Mouse (Mus musculus) leukemia stem cell, adult 10-12 weeks (primary cell): ENCODE measurements around the gene Des. TPM values are rescaled to one million over a fixed set of nuclear protein-coding genes. Genes with fewer than 3 reads are reported as not detected.

Experiments
- polyA plus RNA-seq: library from polyadenylated mRNA; stranded (reverse); fragments of >175 nt; gene quantifications from 2 replicates; pipeline ENCODE4 v1.2.3, GENCODE M21; 2012; ENCODE audit warnings: low replicate concordance

The Des gene
- 3.6 and 7.7 TPM in 2 replicates for polyA plus RNA-seq

DNA sequence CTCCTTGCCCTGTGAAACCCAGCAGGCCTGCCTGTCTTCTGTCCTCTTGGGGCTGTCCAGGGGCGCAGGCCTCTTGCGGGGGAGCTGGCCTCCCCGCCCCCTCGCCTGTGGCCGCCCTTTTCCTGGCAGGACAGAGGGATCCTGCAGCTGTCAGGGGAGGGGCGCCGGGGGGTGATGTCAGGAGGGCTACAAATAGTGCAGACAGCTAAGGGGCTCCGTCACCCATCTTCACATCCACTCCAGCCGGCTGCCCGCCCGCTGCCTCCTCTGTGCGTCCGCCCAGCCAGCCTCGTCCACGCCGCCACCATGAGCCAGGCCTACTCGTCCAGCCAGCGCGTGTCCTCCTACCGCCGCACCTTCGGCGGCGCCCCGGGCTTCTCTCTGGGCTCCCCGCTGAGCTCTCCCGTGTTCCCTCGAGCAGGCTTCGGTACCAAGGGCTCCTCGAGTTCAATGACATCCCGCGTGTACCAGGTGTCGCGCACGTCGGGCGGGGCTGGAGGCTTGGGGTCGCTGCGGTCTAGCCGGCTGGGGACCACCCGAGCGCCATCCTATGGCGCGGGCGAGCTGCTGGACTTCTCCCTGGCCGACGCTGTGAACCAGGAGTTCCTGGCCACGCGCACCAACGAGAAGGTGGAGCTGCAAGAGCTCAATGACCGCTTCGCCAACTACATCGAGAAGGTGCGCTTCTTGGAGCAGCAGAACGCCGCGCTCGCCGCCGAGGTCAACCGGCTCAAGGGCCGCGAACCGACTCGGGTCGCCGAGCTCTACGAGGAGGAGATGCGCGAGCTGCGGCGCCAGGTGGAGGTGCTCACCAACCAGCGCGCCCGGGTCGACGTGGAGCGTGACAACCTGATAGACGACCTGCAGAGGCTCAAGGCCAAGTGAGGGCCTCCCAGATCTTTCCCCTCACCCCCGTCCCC lies at the start of gene Des:
Gene Des (plus strand): TSS at position 218 of the 920 bp plus-strand sequence.

DNA sequence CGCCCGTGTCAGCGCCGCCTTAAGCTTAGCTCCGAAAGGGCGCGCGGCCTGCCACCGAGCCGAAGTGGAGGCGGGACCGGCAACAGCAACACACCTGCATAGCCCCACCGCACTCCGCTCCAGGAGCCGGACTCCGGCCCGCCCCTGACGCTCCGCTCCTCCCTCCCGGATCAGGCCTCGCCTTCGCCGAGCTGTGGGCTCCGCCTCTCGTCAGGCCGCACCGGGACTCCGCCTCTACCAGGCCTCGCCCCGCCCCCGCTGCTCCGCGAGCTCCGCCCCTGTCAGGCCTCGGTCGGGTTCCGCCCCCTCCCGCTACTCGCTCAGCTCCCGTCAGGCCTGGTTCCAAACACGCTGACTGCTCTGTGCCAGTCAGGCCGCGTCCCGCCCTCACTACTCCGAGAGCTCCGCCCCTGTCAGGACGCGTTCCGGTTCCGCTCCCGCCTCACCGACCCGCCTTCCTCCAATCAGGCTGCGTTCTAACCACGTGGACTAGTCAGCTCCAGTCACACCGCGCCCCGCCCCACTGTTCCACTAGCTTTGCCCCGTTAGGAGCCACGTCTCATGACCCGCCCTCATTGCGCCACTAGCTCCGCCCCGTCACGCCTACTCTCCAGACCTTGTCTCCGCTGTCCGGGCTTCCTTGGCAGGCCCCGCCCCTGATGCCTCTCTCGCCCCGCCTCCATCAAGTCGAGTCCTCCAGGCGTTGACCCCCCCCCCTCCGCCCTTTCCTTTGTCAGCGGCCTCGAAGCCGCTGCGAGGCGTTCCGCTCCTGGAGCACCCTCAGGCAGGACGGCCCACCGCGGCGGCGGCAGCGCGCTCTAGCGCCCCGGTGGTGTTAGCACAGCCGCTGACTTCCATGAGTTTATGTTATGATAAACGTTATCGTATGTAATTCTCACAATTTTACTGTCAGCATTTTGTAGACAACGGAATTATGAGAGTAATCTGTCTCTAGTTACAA lies 42.6 kb upstream of the Des start, which contains the start of gene Dnpep:
Gene Dnpep (minus strand): TSS at position 750 of the 961 bp plus-strand sequence.

DNA sequence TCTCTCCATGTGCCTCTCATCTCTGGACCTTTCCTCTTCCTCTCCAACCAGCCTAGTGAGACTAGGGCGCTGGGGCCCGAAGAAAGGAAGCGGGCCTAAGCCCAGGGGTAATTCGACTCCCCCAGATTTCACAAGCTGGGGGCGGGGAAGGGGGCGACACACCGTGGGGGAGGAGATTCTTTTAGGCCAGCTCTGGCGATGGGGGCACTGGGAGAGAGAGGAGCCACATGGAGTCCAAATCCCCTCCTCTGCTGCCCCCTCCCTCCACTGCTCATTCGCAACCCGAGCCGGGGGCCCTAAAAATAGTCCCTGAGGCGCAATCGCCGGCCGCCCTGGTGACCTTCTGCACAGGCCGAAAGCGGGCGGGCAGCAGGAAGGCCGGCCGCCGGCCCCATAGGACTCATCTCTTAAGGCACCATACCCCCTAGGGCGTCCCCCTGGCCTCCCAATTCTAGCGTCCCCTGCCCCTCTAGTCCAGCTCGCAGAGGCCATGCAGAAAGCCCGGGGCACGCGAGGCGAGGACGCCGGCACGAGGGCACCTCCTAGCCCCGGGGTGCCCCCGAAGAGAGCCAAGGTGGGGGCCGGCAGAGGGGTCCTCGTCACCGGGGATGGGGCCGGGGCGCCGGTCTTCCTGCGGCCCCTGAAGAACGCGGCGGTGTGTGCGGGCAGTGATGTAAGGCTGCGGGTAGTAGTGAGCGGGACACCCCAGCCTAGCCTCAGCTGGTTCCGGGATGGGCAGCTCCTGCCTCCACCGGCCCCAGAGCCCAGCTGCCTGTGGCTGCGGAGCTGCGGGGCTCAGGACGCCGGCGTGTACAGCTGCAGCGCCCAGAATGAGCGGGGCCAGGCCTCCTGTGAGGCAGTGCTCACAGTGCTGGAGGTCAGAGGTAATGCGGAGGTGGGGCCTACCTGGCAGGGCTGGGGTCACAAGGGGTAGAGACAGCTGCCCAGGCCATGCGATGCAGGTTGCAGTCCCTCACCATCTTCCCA lies 15.1 kb downstream of the Des start, which contains the start of gene Speg:
Gene Speg (plus strand): TSS at position 348 of the 987 bp plus-strand sequence.

Other genes starting within 250 kb of the Des start
- 0.34 and 0.91 TPM in 2 replicates for gene Nhej1, start 235.1 kb upstream of the Des start, polyA plus RNA-seq
- gene Slc23a3, start 226.4 kb upstream of the Des start, polyA plus RNA-seq, result 0.35 and 0.43 TPM in 2 replicates
- 55.2 and 79.2 TPM in 2 replicates for gene Cnppd1, start 217.6 kb upstream of the Des start, polyA plus RNA-seq
- 148 and 169 TPM in 2 replicates for gene Retreg2, start 217.6 kb upstream of the Des start, polyA plus RNA-seq
- 20.5 and 24.1 TPM in 2 replicates for gene Zfand2b, start 191.7 kb upstream of the Des start, polyA plus RNA-seq
- gene Abcb6, start 179.9 kb upstream of the Des start, polyA plus RNA-seq, result 29.7 and 58.5 TPM in 2 replicates
- 3.7 and 10.1 TPM in 2 replicates for gene Ankzf1, start 168.2 kb upstream of the Des start, polyA plus RNA-seq
- 80.9 and 89.6 TPM in 2 replicates for gene Atg9a, start 168.1 kb upstream of the Des start, polyA plus RNA-seq
- 0.52 and 0.63 TPM in 2 replicates for gene Glb1l, start 149.5 kb upstream of the Des start, polyA plus RNA-seq
- 138 and 154 TPM in 2 replicates for gene Stk16, start 149.5 kb upstream of the Des start, polyA plus RNA-seq
- 25.8 and 166 TPM in 2 replicates for gene Tuba4a, start 140.5 kb upstream of the Des start, polyA plus RNA-seq
- gene A630095N17Rik, start 128.2 kb upstream of the Des start, polyA plus RNA-seq, result not detected in 2 replicates
- gene Dnajb2, start 123.9 kb upstream of the Des start, polyA plus RNA-seq, result 27.3 and 57.8 TPM in 2 replicates
- 0.21 and 0.60 TPM in 2 replicates for gene Ptprn, start 95.8 kb upstream of the Des start, polyA plus RNA-seq
- not detected in 2 replicates for gene Resp18, start 81.9 kb upstream of the Des start, polyA plus RNA-seq
- 26.7 and 71.9 TPM in 2 replicates for gene Dnpep, start 42.3 kb upstream of the Des start, polyA plus RNA-seq
- gene Speg, start 15.0 kb downstream of the Des start, polyA plus RNA-seq, result 3.2 and 3.5 TPM in 2 replicates
- 103 and 189 TPM in 2 replicates for gene Gmppa, start 75.6 kb downstream of the Des start, polyA plus RNA-seq
- gene Asic4, start 90.1 kb downstream of the Des start, polyA plus RNA-seq, result 0.25 TPM in 1 of 2 replicates, not detected in the other
- gene Chpf, start 119.0 kb downstream of the Des start, polyA plus RNA-seq, result 39.4 and 46.1 TPM in 2 replicates
- gene Tmem198, start 119.2 kb downstream of the Des start, polyA plus RNA-seq, result 1.3 and 5.1 TPM in 2 replicates
- gene Obsl1, start 146.1 kb downstream of the Des start, polyA plus RNA-seq, result 0.25 and 0.72 TPM in 2 replicates
- gene Inha, start 146.7 kb downstream of the Des start, polyA plus RNA-seq, result 0.16 TPM in 1 of 2 replicates, not detected in the other
- gene Stk11ip, start 161.2 kb downstream of the Des start, polyA plus RNA-seq, result 57.1 and 87.0 TPM in 2 replicates
- gene Slc4a3, start 185.9 kb downstream of the Des start, polyA plus RNA-seq, result 0.60 and 0.76 TPM in 2 replicates